8 mouse cellular contexts compared by ENCODE assay signal in genomic region chr5:114127374-114128349, GRCm38 (mm10). TPM values are rescaled to one million over a fixed set of nuclear protein-coding genes. Genes with fewer than 3 reads are reported as not detected.
A peak's percentile ranks its signal among the peaks of the same experiment; 100 is the strongest.
DNase-seq lines count a peak whose midpoint lies in the region; ATAC-seq and TF ChIP-seq lines count a peak whose summit lies in the region.

Gene Alkbh2 (minus strand): TSS chr5:114128218.

- peaks cover 19% of the 10 kb centered on the region for H3K36me3 ChIP-seq in embryonic facial prominence, embryonic 15.5 days
- H3K36me3 ChIP-seq in limb, embryonic 15.5 days, result peaks cover 29% of the 10 kb centered on the region
- peaks cover 11% of the 10 kb centered on the region for H3K36me3 ChIP-seq in midbrain, postnatal 0 days (ENCODE audit: insufficient read depth, low read length)

- H3K9ac ChIP-seq in embryonic facial prominence, embryonic 15.5 days, result peak within 1 kb of the TSS; percentile 68
- peak within 1 kb of the TSS; percentile 50 for H3K9ac ChIP-seq in limb, embryonic 15.5 days
- peak within 1 kb of the TSS; percentile 52 for H3K9ac ChIP-seq in midbrain, postnatal 0 days (replicated peaks; ENCODE audit: low read length, poor library complexity, severe bottlenecking)

- peak within 1 kb of the TSS; percentile 93 for H3K4me2 ChIP-seq in embryonic facial prominence, embryonic 15.5 days (replicated peaks)
- H3K4me2 ChIP-seq in limb, embryonic 15.5 days, result peak within 1 kb of the TSS; percentile 94
- peak within 1 kb of the TSS; percentile 76 for H3K4me2 ChIP-seq in midbrain, postnatal 0 days (ENCODE audit: low read depth, low read length, poor library complexity, severe bottlenecking)

- no peaks in the 10 kb centered on the region for H3K27me3 ChIP-seq in embryonic facial prominence, embryonic 15.5 days
- no peaks in the 10 kb centered on the region for H3K27me3 ChIP-seq in limb, embryonic 15.5 days
- no peaks in the 10 kb centered on the region for H3K27me3 ChIP-seq in midbrain, postnatal 0 days (ENCODE audit: insufficient read depth, low read length)

- peak within 1 kb of the TSS; percentile 0; the same call in 1 of the 2 replicates for H3K27ac ChIP-seq in bone marrow, adult 2 months (ENCODE audit: control insufficient read depth, insufficient read depth, low read depth, low read length, poor library complexity)
- H3K27ac ChIP-seq in embryonic facial prominence, embryonic 15.5 days (replicated peaks), result peak within 1 kb of the TSS; percentile 93
- H3K27ac ChIP-seq in limb, embryonic 15.5 days, result peak within 1 kb of the TSS; percentile 91
- peak within 1 kb of the TSS; percentile 76 for H3K27ac ChIP-seq in midbrain, postnatal 0 days (ENCODE audit: low read depth, low read length)

- peak; percentile 32; the same call in 1 of the 2 replicates for ATAC-seq in embryonic facial prominence, embryonic 15.5 days (ENCODE audit: insufficient number of reproducible peaks, low FRiP score, low TSS enrichment, low read depth)
- ATAC-seq in limb, embryonic 15.5 days (ENCODE audit: insufficient number of reproducible peaks, low FRiP score, low TSS enrichment, low read depth), result no peak; the same call in 1 of the 2 replicates
- ATAC-seq in midbrain, postnatal 0 days (ENCODE audit: low FRiP score), result peak; percentile 22; the same call in 1 of the 2 replicates

- 2% methylated on average over 69 of the region's 69 CpGs for WGBS in bone marrow, adult 2 months
- WGBS in embryonic facial prominence, embryonic 15.5 days, result under 1% methylated on average over 69 of the region's 69 CpGs
- 1% methylated on average over 68 of the region's 69 CpGs for WGBS in limb, embryonic 15.5 days
- WGBS in midbrain, postnatal 0 days, result under 1% methylated on average over 69 of the region's 69 CpGs

- peak; percentile 92 for DNase-seq in A20 (ENCODE audit: low read depth, low spot score)
- peak; percentile 75 for DNase-seq in heart, adult 8-10 months (ENCODE audit: low spot score)
- DNase-seq in kidney, adult 8-10 months, result peak; percentile 59 to 78
- DNase-seq in midbrain, postnatal 0 days (ENCODE audit: low spot score), result peak; percentile 75
- DNase-seq in spleen, postnatal 4 days (ENCODE audit: low spot score in 2 of 2), result peak; percentile 83 to 96

- peak; percentile 94 for TF ChIP-seq CTCF in bone marrow, adult 2 months (IDR thresholded peaks at IDR 0.05; ENCODE audit: control insufficient read depth, insufficient read depth, low read length)
- peak; percentile 98 for TF ChIP-seq CTCF in midbrain, postnatal 0 days (IDR thresholded peaks at IDR 0.05)

- H3K9me3 ChIP-seq in embryonic facial prominence, embryonic 15.5 days (replicated peaks), result no peaks in the 10 kb centered on the region
- no peaks in the 10 kb centered on the region for H3K9me3 ChIP-seq in limb, embryonic 15.5 days
- no peaks in the 10 kb centered on the region for H3K9me3 ChIP-seq in midbrain, postnatal 0 days (ENCODE audit: low read length)

- peak; percentile 40; the same call in 1 of the 2 replicates for TF ChIP-seq POLR2A in bone marrow, adult 2 months (IDR thresholded peaks at IDR 0.05; ENCODE audit: borderline replicate concordance, control insufficient read depth, low read depth, low read length)

- no peaks in the 10 kb centered on the region; the same call in 1 of the 2 replicates for H3K4me1 ChIP-seq in bone marrow, adult 2 months (ENCODE audit: control insufficient read depth, insufficient read depth, low read length)
- H3K4me1 ChIP-seq in embryonic facial prominence, embryonic 15.5 days, result peaks cover 27% of the 10 kb centered on the region
- H3K4me1 ChIP-seq in limb, embryonic 15.5 days, result peaks cover 24% of the 10 kb centered on the region
- H3K4me1 ChIP-seq in midbrain, postnatal 0 days (ENCODE audit: insufficient read depth, low read length), result no peaks in the 10 kb centered on the region

- H3K4me3 ChIP-seq in bone marrow, adult 2 months (replicated peaks; ENCODE audit: control insufficient read depth, low read depth, low read length), result peak within 1 kb of the TSS; percentile 74
- H3K4me3 ChIP-seq in embryonic facial prominence, embryonic 15.5 days (replicated peaks), result peak within 1 kb of the TSS; percentile 71
- peak within 1 kb of the TSS; percentile 70 for H3K4me3 ChIP-seq in limb, embryonic 15.5 days
- peak within 1 kb of the TSS; percentile 48 for H3K4me3 ChIP-seq in midbrain, postnatal 0 days (ENCODE audit: low read depth, low read length)

RNA-seq across cellular contexts. Expression of gene Alkbh2, which starts in this region (rescaled TPM):
- polyA plus RNA-seq in bone marrow, adult 2 months (2011; ENCODE audit: insufficient read depth, insufficient read length, low replicate concordance, missing spikeins), result 3.1 and 8.0 TPM in 2 replicates
- 10.7 and 11.1 TPM in 2 replicates for polyA plus RNA-seq in embryonic facial prominence, embryonic 15.5 days (2015; fragmentation: Nextera tagmentation; extraction: Ambion mirVana)
- total RNA-seq in heart, adult 8-10 months (2022), result 1 to 10 TPM in 2 of 4 experiments, under 1 TPM in 2; 0.83 to 1.8 (median 0.97) TPM
- 10.0 and 10.4 TPM in 2 replicates for polyA plus RNA-seq in limb, embryonic 15.5 days (2015; fragmentation: Nextera tagmentation; extraction: Ambion mirVana)
- 6.3 and 6.4 TPM in 2 replicates for total RNA-seq in midbrain, postnatal 0 days (2014; rRNA removed)
- polyA plus RNA-seq in midbrain, postnatal 0 days (2015; fragmentation: Nextera tagmentation; extraction: Ambion mirVana), result 6.1 and 7.4 TPM in 2 replicates

Comparison
In these comparisons a context has a peak if more than half of its experiments do, and no peak if none do; other contexts are left out.
1. H3K27ac ChIP-seq: peak in every context shown above with its lines; median percentile 93 in embryonic facial prominence, embryonic 15.5 days; 91 in limb, embryonic 15.5 days; 76 in midbrain, postnatal 0 days; 0 in bone marrow, adult 2 months.